Mouse (Mus musculus) c-Kit-negative CD71-positive TER-119-positive erythroid progenitor cells, embryonic 14.5 days (primary cell): ENCODE measurements around the gene Acot12.

ENCODE experiments used
- DNase-seq: peaks from one replicate; pipeline ENCODE4 v3.0.0-alpha.2; 2013; ENCODE audit warnings: low read depth, low spot score

Gene Acot12

DNA sequence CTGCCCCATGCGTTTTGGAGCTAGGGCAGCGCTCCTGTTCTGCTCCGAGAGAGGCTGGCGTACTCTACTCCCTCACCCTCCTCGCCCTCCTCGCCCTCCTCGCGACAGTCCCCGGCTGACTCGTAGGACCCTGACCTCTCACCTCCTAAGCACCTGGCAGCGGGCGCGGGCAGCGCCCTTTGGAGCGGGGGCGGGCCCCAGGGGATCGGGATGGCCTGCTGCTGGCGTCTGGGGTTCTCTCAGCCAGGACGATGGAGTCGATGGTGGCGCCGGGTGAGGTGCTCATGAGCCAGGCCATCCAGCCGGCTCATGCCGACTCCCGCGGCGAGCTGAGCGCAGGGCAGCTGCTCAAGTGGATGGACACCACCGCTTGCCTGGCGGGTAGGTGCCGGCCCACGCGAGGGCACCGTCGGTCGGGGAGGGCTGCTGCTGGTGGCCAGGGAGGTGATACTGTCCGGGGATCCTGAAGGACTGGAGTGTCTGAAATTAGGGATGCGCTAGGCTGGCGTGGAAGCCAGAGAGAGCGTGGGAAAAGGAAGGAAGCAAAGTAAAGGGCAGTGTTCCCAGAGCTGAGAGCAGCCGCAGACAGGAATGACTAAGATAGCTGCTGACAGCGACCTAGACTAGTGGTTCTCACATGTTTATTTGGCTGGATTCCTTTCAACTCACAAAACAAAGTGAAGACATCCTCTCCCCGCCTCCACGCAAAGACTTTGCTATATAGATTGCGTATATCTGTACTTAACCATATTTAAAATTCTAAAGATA is at the start of gene Acot12:
Gene Acot12, plus strand, starts transcription at position 233 of the 768 bp plus-strand sequence.
- DNase-seq: no peak

DNA sequence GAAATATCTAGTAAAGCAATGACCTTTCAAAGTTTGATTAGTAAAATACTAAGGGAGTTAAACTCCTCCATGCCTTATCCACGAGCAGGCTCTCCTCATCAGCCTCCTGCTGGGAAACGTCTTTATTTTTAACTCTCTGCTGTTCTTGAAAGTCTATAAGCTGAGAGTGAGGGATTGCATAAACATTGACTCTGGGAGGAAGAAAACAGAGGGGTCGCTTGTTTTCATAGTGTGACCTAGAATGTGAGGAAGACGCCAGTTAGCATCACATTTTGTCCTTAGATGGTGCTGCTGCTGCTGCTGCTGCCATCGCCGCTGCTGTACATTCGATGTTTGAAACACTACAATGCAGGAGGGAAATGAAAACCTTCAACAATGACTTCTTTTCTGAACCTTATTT is 47.7 kb upstream of the Acot12 start:
- no peak for DNase-seq

DNA sequence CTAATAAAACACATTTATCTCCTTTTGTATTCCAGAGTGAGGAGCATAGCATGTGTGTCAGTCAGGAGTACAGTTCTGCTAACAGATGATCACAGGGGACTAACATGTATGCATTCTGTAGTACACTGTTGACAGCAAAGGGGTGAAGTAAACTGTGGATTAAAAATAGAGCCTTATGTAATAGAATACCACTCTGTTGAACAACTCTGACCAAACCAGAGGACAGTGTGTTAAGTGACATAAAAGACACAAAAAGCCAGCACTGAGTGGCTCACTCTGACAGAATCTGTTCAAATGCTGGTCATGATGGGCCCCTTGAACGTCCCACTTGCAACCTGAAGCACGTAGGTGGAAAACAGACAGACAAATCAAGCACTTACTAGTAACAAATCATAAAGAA is 45.9 kb upstream of the Acot12 start:
- no peak for DNase-seq

DNA sequence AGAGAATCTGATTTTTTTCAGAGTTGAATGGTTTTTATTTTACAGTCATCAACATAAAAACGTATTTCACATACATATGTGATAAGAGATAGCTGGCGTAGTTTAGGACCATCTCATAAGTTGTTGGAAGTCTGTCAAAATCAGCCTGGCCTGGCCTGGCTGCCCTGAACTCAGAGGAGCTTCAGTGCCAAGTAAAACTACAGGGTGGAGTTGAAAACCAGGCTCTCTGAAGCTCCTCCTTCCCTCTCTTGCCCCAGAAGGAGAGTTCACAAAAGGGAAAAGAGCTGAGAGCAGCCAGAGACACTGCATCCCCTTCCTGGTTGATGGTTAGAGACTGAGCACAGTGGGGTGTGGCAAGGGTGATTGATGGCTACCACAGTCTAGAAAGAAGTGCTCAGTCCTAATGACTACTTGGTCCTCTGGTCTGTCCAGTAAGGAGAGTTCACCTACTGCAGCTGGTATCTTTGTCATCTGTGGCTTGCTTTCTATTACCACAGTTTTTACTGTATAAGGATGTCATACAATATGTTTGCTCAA is 45.1 kb upstream of the Acot12 start:
- no peak for DNase-seq

DNA sequence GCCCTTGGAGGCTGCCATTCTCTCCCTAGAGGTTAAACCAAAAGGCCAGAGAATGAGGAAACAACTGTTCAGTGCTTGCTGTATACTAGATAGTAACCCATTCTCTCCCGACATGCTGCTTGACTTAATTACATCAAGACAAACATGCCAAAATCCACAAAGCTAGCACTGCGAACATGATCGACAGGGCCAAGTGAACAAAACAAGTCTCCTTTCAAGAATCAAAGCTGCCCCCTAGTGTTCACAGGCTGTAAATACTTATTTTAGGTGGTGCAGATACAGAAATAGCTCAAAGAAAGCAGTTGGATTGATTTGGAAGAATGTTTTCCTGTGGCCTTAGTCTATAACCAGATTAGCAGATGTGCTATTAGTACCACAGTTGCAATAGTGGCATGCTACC is 44.3 kb upstream of the Acot12 start:
- DNase-seq: peak; percentile 33

DNA sequence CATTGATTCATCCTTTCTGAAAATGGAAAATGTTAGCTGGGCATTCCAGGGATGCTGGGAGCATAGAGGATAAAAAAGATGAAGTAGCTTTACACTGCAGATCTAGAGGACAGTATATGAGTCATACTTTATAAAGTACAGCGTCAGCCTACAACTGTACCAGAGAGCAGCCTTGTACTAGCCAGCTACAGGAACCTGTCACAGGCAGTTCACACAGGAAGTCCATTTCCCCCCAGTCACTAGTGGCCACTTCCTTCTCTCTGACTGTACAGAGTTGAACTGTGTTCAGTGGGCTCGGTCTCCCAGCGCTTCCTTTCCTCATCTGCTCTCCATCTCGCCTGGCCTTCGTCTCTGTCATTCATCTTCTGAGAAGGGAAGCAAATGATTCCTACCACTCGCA is 39.0 kb upstream of the Acot12 start:
- no peak for DNase-seq

DNA sequence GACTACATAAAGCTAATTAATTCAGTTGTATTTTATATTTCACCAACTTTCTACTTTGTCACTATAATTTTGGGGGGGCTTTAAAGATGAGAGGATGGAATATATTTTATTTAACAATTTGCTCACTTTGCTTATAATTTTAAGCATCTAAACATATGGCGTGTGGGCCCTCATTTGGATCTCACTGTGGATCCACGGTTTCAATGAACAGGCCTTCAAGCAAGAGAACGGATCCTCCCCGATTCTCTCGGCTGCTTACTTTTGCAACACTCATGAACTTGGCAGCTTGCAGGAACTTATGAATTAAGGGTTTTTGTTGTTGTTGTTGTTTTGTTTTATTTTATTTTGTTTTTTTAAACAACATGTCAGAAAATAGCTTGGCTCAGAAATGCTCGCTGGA is 21.8 kb upstream of the Acot12 start:
- no peak for DNase-seq

DNA sequence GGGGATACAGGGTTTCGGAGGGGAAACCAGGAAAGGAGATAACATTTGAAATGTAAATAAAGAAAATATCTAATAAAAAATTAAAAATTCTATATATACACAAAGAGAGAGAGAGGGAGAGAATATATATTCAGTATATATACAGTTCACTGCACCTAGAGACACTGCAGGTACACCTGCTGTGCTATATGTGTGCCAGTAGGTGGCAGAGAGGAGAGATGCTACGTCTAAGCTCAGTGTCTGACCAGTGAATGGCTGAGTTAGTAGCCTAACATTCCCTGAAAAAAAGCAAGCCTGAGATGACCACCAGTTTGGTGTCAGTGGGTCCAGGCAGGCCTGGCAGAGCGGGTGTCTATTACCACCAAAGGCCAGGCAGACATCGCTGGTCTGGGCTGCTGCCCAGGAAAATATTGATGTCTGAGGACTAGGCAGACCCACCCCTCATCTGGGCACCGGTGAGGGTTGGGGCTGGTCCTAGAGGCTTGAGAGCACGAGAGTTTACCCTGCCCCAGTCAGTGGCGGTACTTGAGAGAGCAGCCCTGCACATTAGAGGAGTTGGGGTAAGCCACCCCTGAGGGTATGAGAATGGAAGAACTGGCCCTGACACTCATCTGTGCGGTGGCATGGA is 18.1 kb upstream of the Acot12 start:
- no peak for DNase-seq

DNA sequence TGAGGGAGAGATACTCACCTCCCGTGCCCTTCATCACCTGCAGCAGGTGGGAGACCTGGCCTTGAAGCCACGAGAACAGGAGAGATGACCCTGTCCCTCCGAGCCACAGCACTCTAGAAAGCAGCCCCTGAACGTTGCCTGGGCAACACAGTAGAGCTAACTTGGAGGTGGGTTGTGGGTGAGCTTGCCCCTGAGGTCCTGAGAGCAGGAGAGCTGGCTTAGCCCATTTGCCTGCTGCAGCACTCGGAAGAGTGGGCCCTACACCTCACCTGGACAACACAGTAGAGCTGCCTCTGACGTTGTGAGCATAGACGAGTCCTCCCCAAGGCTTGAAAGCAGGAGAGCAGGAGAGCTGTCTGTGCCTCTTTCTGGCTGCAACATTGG is 17.6 kb upstream of the Acot12 start:
- no peak for DNase-seq

DNA sequence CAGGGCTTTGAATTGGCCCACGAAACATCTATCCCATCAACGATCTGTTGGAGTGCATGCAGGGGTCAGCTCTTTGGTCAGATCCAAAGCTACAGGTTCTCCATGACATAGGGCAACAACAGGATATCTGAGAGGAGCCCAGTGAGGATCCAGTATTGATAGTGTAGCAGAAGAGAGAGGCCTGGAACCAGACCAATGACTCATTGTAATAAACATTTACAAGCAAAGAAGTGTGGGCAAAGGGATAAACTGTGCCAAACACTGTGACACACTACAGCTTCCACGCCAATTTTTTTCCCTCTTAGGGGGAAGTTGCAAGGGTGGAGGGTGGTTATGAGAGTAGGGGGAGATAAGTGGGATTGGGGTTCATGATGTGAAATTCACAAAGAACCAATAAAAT is 17.1 kb upstream of the Acot12 start:
- DNase-seq: no peak

DNA sequence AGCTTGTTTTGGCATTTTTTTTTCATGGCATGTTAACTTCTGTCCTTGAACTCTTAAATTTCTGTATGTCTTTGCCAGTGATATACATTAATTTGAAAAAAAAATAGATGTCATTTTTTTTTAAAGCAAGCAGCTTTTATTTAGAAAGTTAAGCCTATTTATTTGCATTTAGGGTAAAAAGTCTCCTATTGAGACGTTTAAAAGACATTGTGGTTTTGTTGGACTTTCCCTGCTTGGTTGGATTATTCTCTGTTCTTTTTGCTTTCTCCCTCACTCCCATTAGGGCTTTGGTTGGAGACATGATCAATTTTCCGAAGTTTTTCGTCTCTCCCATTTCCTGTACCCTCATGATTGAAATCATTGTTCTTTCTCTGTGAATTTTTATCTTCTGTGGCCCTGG is 16.2 kb upstream of the Acot12 start:
- DNase-seq: no peak

DNA sequence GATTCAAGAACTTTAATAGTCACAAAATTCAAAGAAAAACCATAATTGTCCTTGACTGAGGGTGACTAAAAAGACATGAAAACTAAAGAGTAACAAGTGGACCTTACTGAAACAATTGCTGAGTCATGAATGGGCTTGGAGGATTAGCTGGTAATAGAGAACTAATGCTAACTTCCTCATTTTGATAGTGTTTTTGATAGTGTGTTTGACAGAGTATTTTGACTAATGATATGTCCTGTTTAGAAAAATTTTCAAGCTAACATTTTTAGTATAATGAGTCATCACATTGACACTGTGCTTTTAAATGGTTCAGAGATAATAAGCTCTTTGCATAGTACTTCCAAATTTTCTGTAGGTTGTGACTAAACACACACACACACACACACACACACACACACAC is 13.4 kb upstream of the Acot12 start:
- no peak for DNase-seq

DNA sequence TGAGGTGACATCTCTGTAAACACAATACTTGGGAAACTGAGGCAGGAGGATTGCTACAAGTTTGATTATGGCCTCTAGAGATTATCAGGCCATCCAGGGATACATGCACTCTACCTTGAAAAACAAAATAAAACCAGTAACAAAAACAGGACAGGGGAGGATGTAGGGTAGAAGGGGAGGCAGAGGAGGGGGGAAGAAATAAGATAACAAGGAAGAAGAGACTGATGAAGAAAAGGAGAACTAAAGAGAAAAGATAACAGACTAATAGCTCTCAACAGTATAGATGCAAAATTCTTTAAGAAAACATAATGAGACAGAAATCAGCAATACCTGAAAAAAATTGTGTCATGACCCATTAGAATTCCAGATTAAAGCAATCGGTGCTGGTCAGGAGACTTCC is 4.1 kb upstream of the Acot12 start:
- DNase-seq: no peak

DNA sequence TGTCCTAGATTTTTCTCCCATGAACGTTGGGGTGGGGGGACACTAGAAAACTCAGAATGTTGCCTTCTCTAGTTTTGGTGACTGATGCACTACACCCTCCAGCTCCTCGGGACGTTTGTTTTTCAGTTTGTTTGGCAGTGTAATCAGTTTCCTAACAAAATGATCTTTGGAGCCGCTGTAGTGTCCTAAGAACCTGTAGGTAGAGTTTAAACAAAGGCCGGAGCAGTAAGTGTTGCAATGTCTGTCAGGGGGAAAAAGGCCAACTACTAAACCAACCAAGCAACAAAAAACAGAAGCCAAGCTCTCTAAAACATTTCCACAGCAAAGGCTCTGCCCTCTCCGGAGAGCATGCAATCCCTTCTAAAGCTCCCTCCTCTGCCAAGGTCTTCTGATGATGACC is 461 bp upstream of the Acot12 start:
- DNase-seq: no peak

DNA sequence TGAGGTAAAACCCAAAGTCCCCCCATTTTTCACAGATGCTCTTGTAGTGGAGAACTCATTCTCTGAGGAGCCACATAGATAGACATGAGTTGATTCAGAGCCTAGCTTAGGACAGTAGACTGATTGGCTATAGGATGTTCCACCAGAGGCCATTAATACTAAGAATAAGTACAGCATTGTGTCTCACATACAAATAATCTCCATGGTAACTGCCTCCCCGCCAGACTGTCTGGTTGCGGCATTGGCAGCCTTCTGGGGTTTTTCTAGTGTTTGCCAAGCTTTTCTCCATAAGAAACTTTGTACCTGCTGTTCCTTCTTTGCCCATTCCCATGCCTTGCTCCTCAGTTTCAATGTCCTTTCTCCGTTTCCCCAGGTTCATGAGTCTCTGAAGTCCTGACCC is 1.9 kb downstream of the Acot12 start:
- DNase-seq: no peak

DNA sequence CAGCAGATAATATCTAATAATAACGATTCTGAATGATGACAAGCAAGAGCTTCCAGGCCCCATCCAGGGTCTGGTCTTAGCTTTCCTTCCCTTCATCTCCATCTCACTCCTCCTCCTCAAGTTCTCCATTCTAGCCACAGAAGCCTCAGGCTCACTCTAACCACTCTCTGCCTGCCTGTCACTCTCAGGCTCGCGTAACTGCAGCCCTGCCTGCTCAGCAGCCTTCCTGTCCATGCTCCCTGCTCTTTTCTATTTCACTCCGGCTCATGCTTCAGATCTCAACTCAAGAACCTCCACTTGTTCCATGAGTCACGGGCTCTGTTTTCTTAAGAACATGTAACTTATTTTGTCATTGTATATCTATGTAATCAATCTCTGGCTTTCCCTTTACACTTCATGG is 5.2 kb downstream of the Acot12 start:
- DNase-seq: no peak

DNA sequence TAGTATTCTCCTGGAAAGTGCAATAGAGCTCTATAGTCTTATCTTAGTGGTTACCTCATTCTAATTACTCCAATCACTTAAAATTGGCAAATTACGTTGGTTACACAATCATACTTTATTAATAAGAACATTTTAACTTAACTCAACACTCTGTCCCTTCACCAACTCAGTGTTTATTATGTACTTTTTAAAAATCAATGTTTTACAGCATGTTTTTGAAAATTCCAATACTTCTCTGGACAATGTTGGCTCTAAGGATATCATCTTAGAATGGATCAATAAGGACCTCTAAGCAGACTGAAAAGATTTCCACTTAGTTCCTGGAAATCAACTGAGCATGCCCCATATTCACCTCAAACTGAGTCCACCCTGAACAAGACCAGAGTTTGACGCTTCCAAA is 7.1 kb downstream of the Acot12 start:
- no peak for DNase-seq

DNA sequence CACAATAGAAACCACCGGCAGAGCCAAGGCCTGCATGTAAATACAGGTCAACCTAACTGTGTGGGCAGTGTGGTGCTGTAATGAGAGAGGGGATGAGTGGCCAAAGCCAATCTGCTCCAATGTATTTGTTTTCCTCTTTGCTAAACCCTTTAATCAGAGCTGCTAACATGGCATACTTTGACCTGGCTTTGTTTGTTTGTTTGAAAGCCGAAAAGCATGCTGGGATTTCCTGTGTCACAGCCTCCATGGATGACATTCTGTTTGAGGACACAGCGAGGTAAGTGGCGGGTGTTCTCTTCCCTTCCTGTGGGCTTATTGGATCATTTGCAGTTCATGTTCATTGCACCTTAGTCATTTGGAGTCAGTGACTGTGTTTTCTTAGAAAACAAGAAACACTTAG is 8.7 kb downstream of the Acot12 start:
- DNase-seq: no peak

DNA sequence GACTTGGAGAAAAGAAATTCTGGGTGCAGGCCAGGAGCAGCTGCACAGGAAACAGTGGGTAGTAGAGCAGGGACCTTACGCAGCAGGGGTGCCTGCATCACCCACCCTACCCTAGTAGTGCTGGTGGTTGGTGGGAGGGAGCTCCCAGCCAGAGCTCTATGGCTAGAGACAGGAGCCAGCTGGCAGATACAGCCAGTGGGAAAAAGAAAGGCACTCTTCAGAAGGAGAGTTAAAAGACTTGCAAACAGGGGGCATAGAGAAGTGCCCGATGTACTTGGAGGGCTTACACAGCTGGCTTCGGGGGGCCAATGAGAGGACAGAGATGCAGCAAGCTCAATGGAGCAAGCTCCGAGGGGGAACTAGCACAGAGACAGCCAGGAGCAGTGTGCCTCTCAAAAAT is 12.4 kb downstream of the Acot12 start:
- DNase-seq: no peak

DNA sequence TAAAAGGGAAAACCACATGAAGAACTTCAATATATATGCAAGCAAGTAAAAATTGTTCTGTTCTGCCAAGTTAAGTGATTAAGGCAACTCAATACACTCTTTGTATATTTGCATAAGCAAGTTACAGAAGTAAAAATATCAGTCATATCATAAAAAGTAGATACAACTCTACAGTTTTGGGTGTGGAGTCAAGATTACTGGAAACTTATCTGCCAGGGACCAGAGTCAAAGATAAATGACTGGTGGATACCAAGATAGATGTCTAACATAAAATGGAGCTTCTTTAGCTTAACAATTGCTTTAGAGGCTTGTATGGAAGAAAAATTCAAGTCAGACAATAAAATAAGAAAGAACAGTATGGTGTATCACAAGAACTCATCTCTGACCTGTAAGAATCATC is 13.4 kb downstream of the Acot12 start:
- no peak for DNase-seq

DNA sequence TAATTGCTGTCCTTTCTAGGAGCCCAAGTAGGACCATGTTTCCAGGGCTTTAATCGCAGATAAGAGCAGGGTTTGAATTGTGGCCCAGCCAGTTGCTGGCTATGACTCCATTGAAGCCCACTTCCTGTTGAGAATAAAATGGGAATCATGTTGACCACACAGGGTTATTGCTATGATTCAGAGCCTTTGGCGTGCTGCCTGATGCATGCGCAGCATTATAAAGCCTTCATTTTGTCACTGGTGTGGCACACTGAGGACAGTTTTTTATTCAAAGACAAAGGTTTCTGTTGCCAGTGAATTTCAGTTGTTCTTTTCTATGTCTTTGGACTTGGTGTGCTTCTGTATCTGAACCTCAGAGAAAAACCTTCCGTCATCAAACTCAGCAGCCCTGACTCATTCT is 14.9 kb downstream of the Acot12 start:
- no peak for DNase-seq

DNA sequence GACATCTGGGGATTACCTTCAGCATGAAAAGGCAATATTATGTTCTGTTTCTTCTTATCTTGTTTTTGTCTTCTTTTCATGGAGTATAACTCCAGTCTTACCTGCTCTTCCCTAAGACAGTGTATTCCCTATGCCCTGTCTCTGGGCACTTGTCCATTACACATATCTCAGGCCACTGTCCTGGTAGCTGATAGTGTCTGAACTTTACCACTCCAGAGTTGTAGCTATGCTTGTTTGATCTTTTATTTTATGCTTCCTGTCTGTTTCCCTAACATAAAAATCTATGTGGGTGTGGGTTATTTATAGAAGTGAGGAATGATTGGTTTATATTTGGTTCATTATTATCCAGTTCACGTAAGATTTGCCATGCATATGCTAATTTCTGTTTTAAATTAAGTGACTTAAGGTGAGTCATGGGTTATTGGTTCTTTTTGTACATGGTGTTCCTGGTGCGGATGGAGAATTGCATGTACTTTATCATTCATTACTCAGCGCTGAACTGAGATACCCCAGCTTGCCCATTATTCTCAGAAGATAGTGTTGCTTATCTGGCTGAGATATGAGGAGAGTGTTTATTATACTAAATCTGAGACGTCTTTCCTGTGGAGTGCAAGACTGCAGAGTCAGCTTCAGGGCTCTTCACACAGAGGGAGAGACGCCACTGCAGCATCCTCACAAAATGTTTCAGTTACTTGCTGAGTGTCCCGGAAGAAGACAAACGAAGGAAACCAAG is 17.2 kb downstream of the Acot12 start:
- DNase-seq: no peak

DNA sequence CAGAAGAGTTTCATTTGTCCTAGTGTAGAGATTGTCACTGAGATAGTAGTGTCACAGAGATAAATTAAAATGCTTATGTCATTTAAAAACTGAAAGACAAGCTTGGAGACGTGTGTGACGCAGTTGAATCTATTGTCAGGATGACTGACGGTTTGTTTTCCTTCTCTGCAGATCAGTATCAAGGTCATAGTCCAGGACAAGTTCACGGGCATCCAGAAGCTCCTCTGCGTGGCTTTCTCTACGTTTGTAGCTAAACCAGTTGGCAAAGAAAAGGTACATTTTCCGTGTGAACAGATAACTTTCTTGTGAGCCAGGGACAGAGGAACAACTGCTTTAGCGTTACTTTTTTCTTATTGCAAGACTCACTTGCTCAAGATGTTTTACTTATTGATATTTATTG is 18.5 kb downstream of the Acot12 start:
- DNase-seq: no peak
